Mouse (Mus musculus): ENCODE measurements around the gene Rps6kl1. TPM values are rescaled to one million over a fixed set of nuclear protein-coding genes. Genes with fewer than 3 reads are reported as not detected.

The Rps6kl1 gene
- total RNA-seq, 2 experiments from 2014 or later: 31.8 to 35.5 TPM

DNA sequence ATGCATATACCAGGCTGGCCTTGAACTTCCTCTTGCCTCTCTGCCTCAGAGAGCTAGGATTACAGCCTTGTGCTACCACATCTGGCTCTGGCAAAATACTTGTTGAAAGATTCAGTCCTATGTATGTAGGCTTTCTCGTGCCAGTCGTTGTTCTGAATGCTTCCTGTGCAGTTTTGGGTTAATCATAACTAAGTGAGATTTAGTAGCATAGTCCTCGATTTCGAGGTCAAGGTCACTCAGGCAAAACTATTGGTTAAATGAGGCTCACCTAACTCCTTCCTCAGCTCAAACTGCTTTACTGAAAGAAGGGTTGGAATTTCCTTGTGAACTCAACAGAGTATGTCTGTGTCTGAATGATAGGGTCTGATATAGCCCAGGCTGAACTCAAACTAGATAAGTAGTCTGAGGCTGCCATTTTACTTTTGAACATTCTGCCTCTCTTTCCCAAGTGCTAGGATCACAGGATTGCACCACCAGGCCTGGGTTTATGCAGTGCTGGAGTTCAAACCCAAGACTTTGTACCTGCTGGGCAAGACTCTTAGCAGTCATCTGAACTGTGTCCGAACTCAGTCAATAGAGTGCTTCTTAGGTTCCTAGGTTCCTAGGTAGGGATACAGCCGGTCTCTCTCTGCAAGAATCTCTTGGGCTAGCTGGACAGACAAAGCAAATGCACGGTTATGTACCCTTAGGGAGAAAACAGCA is 38.4 kb downstream of the Rps6kl1 start:
- DNase-seq (ENCODE audit: low spot score in 2 of 2): no peak
- intact Hi-C loops (cut with DNase I): no loop called here

DNA sequence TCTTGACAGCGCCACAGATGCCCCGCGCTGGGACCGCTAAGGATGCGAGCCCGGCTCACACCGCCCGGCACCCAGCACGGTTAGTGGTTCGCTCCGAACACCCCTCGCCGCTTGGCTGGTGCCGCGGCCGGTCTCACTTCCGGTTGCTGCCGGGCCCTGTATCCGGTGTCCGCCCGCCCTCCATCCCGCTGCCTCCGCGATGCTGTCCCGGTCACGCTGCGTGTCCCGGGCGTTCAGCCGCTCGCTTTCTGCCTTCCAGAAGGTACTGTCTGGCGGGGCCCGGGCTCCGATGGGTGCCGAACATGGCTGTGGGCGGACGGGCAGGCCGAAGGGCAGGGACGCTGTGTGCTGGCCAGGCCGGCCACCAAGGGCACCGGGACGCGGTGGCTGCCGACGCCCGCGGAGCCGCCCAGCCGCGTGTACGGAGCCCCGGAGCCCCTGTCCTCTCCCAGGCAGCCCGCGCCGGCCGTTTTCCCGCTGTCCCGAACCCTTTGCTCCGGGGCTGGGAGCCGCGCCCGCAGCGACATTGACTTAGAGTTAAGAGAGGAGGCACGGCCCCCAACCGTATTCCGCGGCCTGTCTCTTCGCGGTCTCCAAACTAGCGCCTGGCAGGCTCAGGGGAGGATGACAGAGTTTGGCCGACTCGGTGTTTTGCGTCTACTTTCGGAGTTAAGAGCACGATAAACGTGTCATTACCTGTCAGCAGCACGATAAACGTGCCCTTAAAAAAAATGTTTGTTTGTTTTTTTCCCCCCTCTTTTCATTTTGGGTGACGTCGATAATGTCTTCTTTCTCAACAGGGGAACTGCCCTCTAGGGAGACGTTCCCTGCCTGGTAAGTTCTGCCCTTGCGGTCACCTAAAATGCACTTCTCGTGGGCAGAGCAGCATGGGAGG is 40.1 kb downstream of the Rps6kl1 start, which contains the start of the genes Prox2 and Dlst:
Prox2 (minus strand) TSS at position 62 of the 895 bp plus-strand sequence.
Dlst (plus strand) TSS at position 136 of the 895 bp plus-strand sequence.
- DNase-seq (ENCODE audit: low spot score in 2 of 2): peak; percentile 88 to 91
- intact Hi-C loops (cut with DNase I): no loop called here

DNA sequence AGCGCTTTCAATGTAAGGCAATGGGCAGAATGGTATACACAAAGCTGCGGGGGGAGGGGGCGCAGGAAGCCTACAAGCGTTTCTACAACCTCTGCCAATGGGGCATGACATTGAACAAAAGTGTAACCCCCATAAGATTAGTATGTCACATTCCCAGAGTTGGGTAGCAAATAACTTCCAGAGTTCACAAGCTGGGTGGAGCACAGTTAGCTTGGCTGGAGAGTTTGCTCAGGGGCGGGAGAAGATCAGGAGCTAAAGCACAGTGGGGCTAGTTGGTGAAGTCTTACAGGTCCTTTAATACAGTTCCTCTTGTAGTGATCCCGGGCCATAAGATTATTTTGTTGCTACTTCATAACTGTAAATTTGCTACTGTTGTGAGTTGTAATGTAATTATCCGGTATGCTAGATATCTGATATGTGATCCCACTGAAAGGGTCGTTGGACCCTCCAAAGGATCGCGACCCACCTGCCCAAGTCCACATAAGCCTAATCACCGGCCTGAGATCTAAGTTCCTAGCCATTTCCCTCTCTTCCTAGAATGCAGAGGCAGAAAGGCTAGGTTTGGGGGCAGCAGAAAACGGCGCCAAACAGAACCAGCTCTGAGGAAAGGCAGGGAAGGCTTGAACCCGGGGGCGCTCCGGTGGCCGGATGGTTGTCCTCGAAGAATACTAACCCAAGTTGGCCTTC is 40.9 kb downstream of the Rps6kl1 start:
- no peak for DNase-seq (ENCODE audit: low spot score in 2 of 2)
- intact Hi-C loops (cut with DNase I): no loop called here

DNA sequence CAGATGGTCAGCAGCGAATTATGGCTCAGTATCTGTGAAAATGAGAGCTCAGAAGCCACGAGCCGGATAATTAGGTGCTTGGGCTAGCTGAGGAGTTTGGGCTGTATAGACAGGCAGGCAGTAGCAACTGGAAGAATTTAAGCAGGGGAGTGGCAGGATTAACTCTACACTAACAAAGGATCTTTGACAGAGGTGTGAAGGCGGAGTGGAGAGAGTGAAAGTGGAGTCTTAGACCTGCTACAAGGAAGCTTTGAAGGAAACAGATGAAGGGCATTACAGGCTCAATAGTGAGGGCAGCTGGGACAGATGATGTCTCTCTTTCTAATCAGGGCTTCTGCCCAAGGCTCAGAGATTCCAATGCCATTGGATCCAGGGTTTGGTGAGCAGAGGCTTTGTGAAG is 41.6 kb downstream of the Rps6kl1 start:
- DNase-seq (ENCODE audit: low spot score in 2 of 2): no peak
- intact Hi-C loops (cut with DNase I): no loop called here

DNA sequence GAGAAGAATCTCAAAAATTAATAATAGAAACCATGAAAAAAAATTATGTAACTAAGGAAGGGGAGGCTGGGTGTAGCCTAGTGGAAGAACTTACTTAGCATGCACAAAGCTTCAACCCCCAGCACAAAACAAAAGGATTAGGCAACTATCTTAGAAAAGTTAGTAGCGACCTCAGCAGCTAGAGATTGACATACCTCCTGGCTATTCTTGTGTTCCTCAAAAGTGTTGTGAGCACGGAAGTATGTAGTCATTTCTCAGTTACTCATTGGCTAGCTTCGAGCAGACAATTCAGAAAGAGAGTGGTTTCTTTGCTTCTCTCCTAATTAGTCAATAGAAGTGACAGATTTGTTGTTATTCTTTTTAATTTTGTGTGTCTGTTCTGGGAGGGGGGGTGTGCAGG is 42.4 kb downstream of the Rps6kl1 start:
- no peak for DNase-seq (ENCODE audit: low spot score in 2 of 2)
- intact Hi-C loops (cut with DNase I): no loop called here

DNA sequence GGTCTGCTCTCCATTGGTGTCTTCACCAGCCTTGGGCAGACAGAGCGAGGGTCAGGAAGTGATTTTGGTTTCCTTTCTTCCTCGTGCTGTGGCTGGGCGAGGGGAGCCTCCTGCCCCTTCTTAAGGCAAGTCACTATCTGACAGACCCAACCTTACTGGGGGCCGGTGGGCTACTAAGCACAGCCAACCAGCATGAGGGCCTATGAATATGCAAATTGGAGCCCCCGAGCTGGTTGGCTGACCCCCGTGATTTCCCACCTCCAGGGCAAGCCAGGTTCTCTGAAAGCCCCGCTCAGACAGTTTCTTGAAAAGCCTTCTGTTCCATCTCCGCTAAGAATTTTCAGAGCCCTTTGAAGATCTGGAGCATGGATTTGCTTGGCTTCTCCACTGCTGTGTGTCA is 44.8 kb downstream of the Rps6kl1 start:
- intact Hi-C loops (cut with DNase I): no loop called here
- no peak for DNase-seq (ENCODE audit: low spot score in 2 of 2)

DNA sequence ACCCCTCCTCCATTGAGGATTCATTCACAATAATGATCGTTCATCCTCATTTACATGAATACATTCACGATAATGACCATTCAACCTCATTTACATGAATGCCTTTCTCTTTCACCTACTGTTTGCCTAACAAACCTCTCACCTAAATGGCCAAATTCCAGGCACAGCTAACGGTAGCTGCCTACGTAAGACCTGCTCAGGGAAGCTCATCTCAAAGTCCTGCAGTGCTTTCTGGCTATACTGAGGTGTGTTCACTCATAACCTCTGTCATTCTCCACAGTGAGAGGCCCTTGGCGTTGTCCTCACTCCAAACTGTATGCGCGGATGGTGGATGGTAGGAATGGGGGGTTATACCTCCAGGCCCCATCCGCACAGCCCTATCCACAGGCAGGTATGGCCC is 46.3 kb downstream of the Rps6kl1 start:
- intact Hi-C loops (cut with DNase I): no loop called here

DNA sequence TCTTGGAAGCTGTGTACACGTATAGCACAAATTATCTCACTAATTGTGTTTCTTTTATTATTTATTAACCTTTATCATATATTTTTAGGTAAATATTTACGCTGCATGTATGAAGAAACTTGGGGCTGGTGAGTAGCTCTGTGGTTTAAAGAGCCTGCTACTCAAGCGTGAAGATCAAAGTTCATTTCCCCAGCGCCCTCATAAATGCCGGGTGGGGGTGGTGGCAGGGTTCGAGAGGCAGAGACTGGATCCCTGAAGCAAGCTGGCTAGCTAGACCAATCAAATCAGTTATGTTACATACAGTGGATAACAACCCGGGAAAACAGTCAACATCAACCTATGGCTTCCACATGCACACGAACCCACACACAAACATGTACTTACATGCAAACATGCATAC is 48.0 kb downstream of the Rps6kl1 start:
- no peak for DNase-seq (ENCODE audit: low spot score in 2 of 2)
- intact Hi-C loops (cut with DNase I): no loop called here

More for the DNA sequence above, 46.3 kb downstream of the Rps6kl1 start:
- DNase-seq (ENCODE audit: low spot score in 2 of 2): no peak

DNA sequence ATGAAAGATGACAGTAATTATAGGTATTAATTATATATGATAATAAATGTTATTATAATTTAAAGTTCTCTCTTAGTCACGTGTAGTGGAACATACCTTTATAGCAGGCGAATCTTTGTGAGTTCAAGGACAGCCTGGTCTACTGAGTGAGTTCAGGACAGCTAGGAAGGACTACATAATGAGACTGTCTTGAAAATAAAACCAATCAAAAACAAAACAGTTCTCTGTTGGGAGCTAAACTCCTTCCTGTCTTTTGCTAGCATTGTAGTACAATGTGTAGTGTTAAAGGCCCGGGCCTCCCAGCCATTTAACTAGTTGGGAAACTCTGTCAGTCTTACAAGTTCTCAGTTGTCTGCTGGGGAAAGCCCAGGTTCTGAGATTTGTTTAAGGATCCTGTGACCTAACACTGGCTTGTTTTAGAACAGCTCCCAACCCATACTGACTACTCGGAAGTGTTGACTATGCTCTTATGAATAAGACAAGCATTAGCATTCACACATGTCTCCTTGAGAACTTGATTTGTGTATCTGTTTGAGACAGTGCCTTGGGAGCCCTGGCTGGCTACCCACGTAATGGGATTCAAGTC is 49.5 kb downstream of the Rps6kl1 start:
- intact Hi-C loops (cut with DNase I): no loop called here
- DNase-seq (ENCODE audit: low spot score in 2 of 2): no peak

DNA sequence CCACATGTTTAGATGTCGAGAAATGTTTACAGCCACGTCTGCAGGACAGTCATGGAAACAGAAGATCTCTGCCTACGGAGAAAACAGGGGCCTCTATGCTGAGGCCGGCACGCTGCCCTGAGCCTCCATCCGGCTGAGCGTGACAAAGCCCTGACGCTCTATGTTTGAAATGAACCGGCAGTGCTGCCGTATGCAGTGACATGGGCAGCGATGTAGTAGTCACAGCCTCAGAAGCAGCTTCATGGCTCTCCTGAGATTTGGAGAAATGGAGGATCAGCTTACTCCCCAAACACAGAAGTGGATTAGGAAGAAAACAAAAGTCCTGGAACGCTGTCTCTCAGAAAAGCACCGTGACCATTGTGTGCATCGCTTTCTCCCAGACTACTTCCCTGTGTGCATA is 50.1 kb downstream of the Rps6kl1 start:
- no peak for DNase-seq (ENCODE audit: low spot score in 2 of 2)
- intact Hi-C loops (cut with DNase I): no loop called here

DNA sequence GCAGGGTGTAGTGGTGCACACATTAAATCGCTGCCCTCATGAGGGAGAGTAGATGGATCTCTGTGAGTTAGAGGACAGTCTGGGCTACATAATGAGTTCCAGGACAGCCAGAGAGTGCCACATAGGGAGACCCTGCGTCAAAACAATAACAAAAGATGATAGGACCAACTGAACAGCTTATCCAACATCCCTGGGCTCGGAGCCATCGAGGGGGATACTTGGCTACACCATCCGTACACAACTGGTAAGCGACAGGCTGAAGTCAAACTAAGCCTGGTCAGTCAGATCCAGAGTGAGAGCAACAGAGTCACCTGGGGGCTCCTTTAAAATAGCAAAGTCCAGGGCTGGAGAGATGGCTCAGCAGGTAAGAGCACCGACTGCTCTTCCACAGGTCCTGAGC is 55.2 kb downstream of the Rps6kl1 start:
- DNase-seq (ENCODE audit: low spot score in 2 of 2): no peak

DNA sequence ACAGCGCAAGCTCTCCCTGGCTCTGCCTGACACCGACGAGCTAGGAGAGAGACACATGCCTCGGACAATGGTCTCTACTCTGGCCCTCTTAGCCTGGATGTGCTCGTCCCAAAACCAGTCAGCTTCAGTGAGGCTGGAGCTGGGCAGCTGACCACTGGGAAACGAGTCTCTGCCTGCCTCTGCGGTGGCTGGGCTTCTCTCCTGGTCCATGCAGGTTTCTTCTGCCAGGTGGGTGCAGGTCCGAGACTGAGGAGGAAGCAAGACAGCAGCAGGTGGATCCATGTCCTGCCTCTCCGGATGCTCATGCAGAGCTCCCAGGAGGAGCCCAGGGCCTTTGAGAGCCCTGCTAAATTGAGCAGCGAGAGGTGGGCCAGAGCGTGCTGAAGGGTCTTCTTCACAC is 55.9 kb downstream of the Rps6kl1 start:
- no peak for DNase-seq (ENCODE audit: low spot score in 2 of 2)
- intact Hi-C loops (cut with DNase I): no loop called here

More for the DNA sequence above, 55.2 kb downstream of the Rps6kl1 start:
- intact Hi-C loops (cut with DNase I): no loop called here

DNA sequence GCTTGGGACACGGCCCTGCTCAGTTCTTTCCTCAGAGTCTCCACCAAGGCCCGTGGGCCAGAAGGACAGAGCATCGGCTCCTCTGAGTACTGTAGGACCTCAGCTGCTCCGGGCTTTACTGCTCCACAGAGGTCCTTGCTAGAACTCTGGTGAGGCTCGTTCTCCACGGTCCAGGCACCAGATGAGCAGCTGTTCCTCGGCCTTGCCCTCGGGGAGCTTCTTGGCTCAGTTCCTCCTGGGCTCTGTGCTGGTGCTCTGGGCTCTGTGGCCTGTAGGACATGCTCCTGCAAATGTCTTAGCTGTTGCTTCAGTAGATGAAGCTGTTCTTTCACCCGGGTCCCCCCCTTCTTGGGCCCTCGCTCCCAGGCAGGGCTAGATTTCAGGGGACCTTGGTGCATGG is 56.4 kb downstream of the Rps6kl1 start:
- DNase-seq (ENCODE audit: low spot score in 2 of 2): no peak
- intact Hi-C loops (cut with DNase I): no loop called here

DNA sequence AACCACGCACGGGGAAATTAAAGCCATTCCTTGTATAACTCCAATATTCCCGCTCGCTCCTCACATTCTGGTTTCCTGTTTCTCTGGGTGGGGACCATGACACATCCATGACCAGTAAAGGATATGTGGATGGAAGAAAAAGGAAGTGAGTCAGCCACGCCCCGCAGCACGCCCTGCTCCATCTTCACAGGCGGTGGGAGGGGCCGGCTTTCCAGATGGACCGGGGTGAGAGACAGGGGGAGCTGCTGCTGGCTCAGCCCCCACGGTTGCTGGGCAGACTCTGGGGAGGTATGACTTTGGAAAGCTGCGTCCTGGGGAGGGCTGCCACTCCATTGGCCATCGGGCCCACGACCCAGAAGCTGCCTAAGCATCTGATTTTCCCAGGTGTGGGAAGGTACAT is 57.1 kb downstream of the Rps6kl1 start:
- DNase-seq (ENCODE audit: low spot score in 2 of 2): peak in 1 of 2 experiments; percentile 85
- intact Hi-C loops (cut with DNase I): no loop called here

DNA sequence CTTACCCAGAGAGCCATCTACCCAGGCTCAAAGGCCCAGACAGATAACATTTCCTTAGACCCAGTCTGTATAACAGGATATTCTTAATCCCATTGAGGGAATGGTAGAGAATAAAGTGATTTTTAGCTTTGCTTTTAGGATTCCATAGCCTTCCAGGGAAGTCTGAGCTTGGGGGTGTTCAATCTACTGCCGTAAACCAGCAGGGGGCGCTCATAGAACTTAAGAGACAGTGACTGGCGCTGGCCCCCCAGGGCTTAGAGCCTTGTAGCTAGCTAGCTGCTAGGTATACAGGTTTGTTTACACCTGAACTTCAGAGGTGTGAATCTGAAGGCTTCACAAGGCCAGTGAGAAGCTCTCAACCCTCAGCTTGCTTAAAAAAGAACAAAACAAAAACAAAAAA is 58.9 kb downstream of the Rps6kl1 start:
- peak; percentile 54 to 70 for DNase-seq (ENCODE audit: low spot score in 2 of 2)
- intact Hi-C loops (cut with DNase I): no loop called here

DNA sequence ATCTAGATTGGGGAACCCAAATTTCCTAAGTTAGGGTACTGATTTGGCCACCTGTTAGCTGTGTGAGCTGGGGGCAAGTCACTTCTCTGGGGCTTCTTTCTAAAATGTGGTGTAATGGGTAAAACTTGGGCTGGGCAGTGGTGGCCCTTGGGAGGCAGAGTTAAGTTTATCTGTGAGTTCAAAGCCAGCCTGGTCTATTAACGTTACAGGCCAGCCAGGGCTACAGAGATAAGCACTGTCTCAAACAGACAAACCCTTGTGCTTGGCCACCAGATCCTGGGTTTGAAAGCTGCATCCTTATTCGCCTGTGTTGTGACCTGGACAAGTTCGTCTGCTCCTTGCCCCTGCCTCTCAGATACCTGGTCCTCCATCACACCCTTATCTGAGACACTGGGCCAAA is 59.9 kb downstream of the Rps6kl1 start:
- DNase-seq (ENCODE audit: low spot score in 2 of 2): no peak
- intact Hi-C loops (cut with DNase I): no loop called here

DNA sequence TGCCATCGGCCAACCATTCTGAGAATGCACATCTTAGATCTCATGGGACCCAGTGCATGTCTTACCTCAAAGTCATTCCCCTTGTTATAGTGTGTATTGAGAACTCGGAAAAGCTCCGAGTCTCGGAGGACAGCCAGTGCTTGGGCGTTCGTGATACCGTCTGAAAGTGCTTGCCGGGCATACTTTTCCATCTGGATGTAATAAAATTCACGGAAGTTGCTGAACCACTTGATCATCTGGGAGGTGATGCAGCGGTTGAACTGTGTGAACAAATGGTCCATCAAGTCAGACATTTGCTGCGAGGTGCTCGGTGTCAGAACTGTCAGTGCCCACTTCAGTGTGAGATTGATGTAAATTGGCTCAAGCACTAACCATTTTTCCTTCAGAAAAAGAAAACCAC is 63.2 kb downstream of the Rps6kl1 start:
- intact Hi-C loops (cut with DNase I): no loop called here
- no peak for DNase-seq (ENCODE audit: low spot score in 2 of 2)
